Mouse (Mus musculus): ENCODE measurements around the gene Disp1.

Disp1 gene

GRCm38 (mm10) chr1:183220796-183221718 is at the start of gene Disp1:
Disp1 (minus strand) TSS chr1:183221522.
- DNase-seq (ENCODE audit: low spot score in 2 of 2) = peak in 1 of 2 experiments; percentile 53

GRCm38 (mm10) chr1:183267666-183268065 is 46.3 kb upstream of the Disp1 start:
- DNase-seq (ENCODE audit: low spot score in 2 of 2) = no peak

GRCm38 (mm10) chr1:183265921-183266467 is 44.7 kb upstream of the Disp1 start:
- no peak for DNase-seq (ENCODE audit: low spot score in 2 of 2)

GRCm38 (mm10) chr1:183264145-183265008 is 43.1 kb upstream of the Disp1 start:
- DNase-seq (ENCODE audit: low spot score in 2 of 2) = peak in 1 of 2 experiments; percentile 11

- DNase-seq (ENCODE audit: low spot score in 2 of 2) = no peak
These were observed 31.3 kb upstream of the Disp1 start for GRCm38 (mm10) chr1:183252574-183252973.

GRCm38 (mm10) chr1:183251818-183252217 is 30.5 kb upstream of the Disp1 start:
- DNase-seq (ENCODE audit: low spot score in 2 of 2) = no peak

GRCm38 (mm10) chr1:183250612-183251011 is 29.3 kb upstream of the Disp1 start:
- DNase-seq (ENCODE audit: low spot score in 2 of 2) = no peak

- DNase-seq (ENCODE audit: low spot score in 2 of 2) = no peak
These were observed 26.8 kb upstream of the Disp1 start for GRCm38 (mm10) chr1:183248144-183248543.

GRCm38 (mm10) chr1:183243293-183243692 is 22.0 kb upstream of the Disp1 start:
- no peak for DNase-seq (ENCODE audit: low spot score in 2 of 2)

GRCm38 (mm10) chr1:183237901-183238300 is 16.6 kb upstream of the Disp1 start:
- DNase-seq (ENCODE audit: low spot score in 2 of 2) = peak in 1 of 2 experiments; percentile 52

- DNase-seq (ENCODE audit: low spot score in 2 of 2) = no peak
These were observed 15.1 kb upstream of the Disp1 start for GRCm38 (mm10) chr1:183236460-183236859.

- DNase-seq (ENCODE audit: low spot score in 2 of 2) = no peak
These were observed 12.4 kb upstream of the Disp1 start for GRCm38 (mm10) chr1:183233679-183234174.

- DNase-seq (ENCODE audit: low spot score in 2 of 2) = no peak
These were observed 11.8 kb upstream of the Disp1 start for GRCm38 (mm10) chr1:183232985-183233678.

- no peak for DNase-seq (ENCODE audit: low spot score in 2 of 2)
These were observed 6.1 kb upstream of the Disp1 start for GRCm38 (mm10) chr1:183227469-183227868.

GRCm38 (mm10) chr1:183219021-183219420 is 2.3 kb downstream of the Disp1 start:
- no peak for DNase-seq (ENCODE audit: low spot score in 2 of 2)

- no peak for DNase-seq (ENCODE audit: low spot score in 2 of 2)
These were observed 4.6 kb downstream of the Disp1 start for GRCm38 (mm10) chr1:183216691-183217090.

GRCm38 (mm10) chr1:183215706-183216105 is 5.6 kb downstream of the Disp1 start:
- no peak for DNase-seq (ENCODE audit: low spot score in 2 of 2)

GRCm38 (mm10) chr1:183213850-183214249 is 7.5 kb downstream of the Disp1 start:
- peak in 1 of 2 experiments; percentile 16 for DNase-seq (ENCODE audit: low spot score in 2 of 2)

GRCm38 (mm10) chr1:183212757-183213211 is 8.5 kb downstream of the Disp1 start:
- no peak for DNase-seq (ENCODE audit: low spot score in 2 of 2)

- no peak for DNase-seq (ENCODE audit: low spot score in 2 of 2)
These were observed 11.2 kb downstream of the Disp1 start for GRCm38 (mm10) chr1:183210115-183210514.

GRCm38 (mm10) chr1:183207623-183208022 is 13.7 kb downstream of the Disp1 start:
- DNase-seq (ENCODE audit: low spot score in 2 of 2) = no peak

Measured in left cerebral cortex, adult 9 months (tissue).